Mouse (Mus musculus) midbrain, embryonic 11.5 days (tissue): ENCODE data around the gene Tnfrsf11a. TPM values are rescaled to one million over a fixed set of nuclear protein-coding genes. Genes with fewer than 3 reads are reported as not detected.

Source experiments
- ATAC-seq: fragments of 200-750 bp; cut with Nextera tagmentation; 2 replicates; pipeline ENCODE4 v1.8.0; 2017; ENCODE audit warnings: moderate TSS enrichment, moderate library complexity; ENCODE audit not compliant: low FRiP score
- DNase-seq: peaks from one replicate; pipeline ENCODE4 v3.0.0; 2015; ENCODE audit warnings: low spot score; ENCODE audit errors: missing footprints
- H3K27ac ChIP-seq: fragments of 300-500 bp; sonication (generic); 2 replicates; pipeline ENCODE4 v1.5.1; 2014; ENCODE audit warnings: low read depth, low read length
- H3K27me3 ChIP-seq: fragments of 300-500 bp; sonication (generic); 2 replicates; pipeline ENCODE4 v1.6.1; 2014; ENCODE audit warnings: mild to moderate bottlenecking, low read length, moderate library complexity, mixed read lengths; ENCODE audit not compliant: control insufficient read depth, insufficient read depth
- H3K36me3 ChIP-seq: fragments of 300-500 bp; sonication (generic); 2 replicates; pipeline ENCODE4 v1.6.1; 2014; ENCODE audit warnings: mild to moderate bottlenecking, low read length, moderate library complexity, mixed read lengths; ENCODE audit not compliant: control insufficient read depth, insufficient read depth
- H3K4me1 ChIP-seq: fragments of 300-500 bp; sonication (generic); 2 replicates; pipeline ENCODE4 v1.6.1; 2014; ENCODE audit warnings: low read length; ENCODE audit not compliant: control insufficient read depth, insufficient read depth
- H3K4me2 ChIP-seq: fragments of 300-500 bp; sonication (generic); 2 replicates; pipeline ENCODE4 v1.6.1; 2014; ENCODE audit warnings: mild to moderate bottlenecking, moderate library complexity
- H3K4me3 ChIP-seq: fragments of 300-500 bp; sonication (generic); 2 replicates; pipeline ENCODE4 v1.5.1; 2014; ENCODE audit warnings: low read depth, low read length
- H3K9ac ChIP-seq: fragments of 300-500 bp; sonication (generic); 2 replicates; pipeline ENCODE4 v1.6.1; 2014; ENCODE audit warnings: low read length
- H3K9me3 ChIP-seq: fragments of 300-500 bp; sonication (generic); 2 replicates; pipeline ENCODE4 v1.6.1; 2016; ENCODE audit warnings: low read length; ENCODE audit not compliant: control insufficient read depth
- WGBS: fragments of 180-500 bp; shearing (Covaris S2); extraction: QIAGEN DNeasy Blood & Tissue Kit; methylation state at CpG from one replicate; pipeline ENCODE4 v1.1.7; 2014; 5-methylcytosine and 5-hydroxymethylcytosine counted together
- polyA plus RNA-seq: library from polyadenylated mRNA; unstranded; fragments of >200 nt; fragmentation: Nextera tagmentation; extraction: Ambion mirVana; gene quantifications from 2 replicates; pipeline ENCODE4 v1.2.1, GENCODE M21; 2014

Gene Tnfrsf11a
- polyA plus RNA-seq, 1 experiment from 2014 or later: 0.26 TPM

GRCm38 (mm10) chr1:105876589-105876988, 96.1 kb downstream of the Tnfrsf11a start:
- H3K36me3 ChIP-seq: no peaks in the 10 kb centered on the region
- H3K27me3 ChIP-seq: no peaks in the 10 kb centered on the region
- WGBS: 89% methylated on average over 6 of the region's 6 CpGs
- 0 out of 2 replicates have a peak, but pooled peaks cover 3% of the 10 kb centered on the region for H3K4me1 ChIP-seq
- H3K4me2 ChIP-seq: no peak overlapping the region
- ATAC-seq: no peak
- H3K27ac ChIP-seq: no peak overlapping the region
- H3K9me3 ChIP-seq: no peaks in the 10 kb centered on the region
- no peak overlapping the region for H3K9ac ChIP-seq
- no peak for DNase-seq
- H3K4me3 ChIP-seq: no peak overlapping the region

- H3K4me2 ChIP-seq: no peak overlapping the region
Measured at GRCm38 (mm10) chr1:105877808-105878207, 97.3 kb downstream of the Tnfrsf11a start.

DNA sequence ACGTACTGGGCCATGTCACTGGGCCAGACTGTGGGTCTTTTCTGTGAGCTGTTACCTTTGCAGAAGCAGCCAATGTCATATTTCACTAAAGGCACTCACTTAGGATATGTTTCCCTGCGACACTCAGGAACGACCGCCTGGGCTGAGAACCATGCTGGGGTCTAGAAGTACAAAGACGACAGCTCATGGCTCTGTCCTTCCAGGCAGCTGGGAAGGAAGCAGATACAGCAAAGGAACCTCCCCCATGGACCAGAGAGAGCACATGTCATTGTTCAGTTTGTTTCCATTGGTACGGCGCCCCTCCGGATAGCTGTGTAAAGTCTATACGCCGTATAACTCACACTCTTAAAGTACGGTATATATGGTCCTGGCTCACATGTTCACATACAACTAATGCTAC, 97.9 kb downstream of the Tnfrsf11a start:
- Histone ChIP-seq H3K27me3 (no peaks in the 10 kb centered on the region; the same call in 1 of the 2 replicates), H3K4me3 (no peak overlapping the region), H3K9ac (no peak overlapping the region), H3K27ac (no peak overlapping the region), H3K9me3 (no peaks in the 10 kb centered on the region), H3K4me1 (0 out of 2 replicates have a peak, but pooled peaks cover 3% of the 10 kb centered on the region), H3K36me3 (no peaks in the 10 kb centered on the region), H3K4me2 (no peak overlapping the region)
- DNase-seq (no peak), ATAC-seq (no peak)
- 92% methylated on average over 11 of the region's 11 CpGs for WGBS

More at GRCm38 (mm10) chr1:105877808-105878207, 97.3 kb downstream of the Tnfrsf11a start:
- Histone ChIP-seq H3K9ac (no peak overlapping the region), H3K27ac (no peak overlapping the region), H3K36me3 (no peaks in the 10 kb centered on the region), H3K4me1 (0 out of 2 replicates have a peak, but pooled peaks cover 3% of the 10 kb centered on the region), H3K4me3 (no peak overlapping the region), H3K27me3 (no peaks in the 10 kb centered on the region), H3K9me3 (no peaks in the 10 kb centered on the region)
- DNase-seq: no peak
- ATAC-seq: no peak
- WGBS: 85% methylated on average over 5 of the region's 5 CpGs

GRCm38 (mm10) chr1:105880555-105881304, 100.2 kb downstream of the Tnfrsf11a start:
- Histone ChIP-seq H3K36me3 (no peaks in the 10 kb centered on the region), H3K4me2 (peak overlapping the region; percentile 48), H3K9me3 (no peaks in the 10 kb centered on the region), H3K27me3 (no peaks in the 10 kb centered on the region; the same call in 1 of the 2 replicates), H3K4me3 (peak overlapping the region; percentile 13; the same call in 1 of the 2 replicates), H3K9ac (peak overlapping the region; percentile 27; the same call in 1 of the 2 replicates), H3K27ac (no peak overlapping the region), H3K4me1 (0 out of 2 replicates have a peak, but pooled peaks cover 3% of the 10 kb centered on the region)
- peak; percentile 85 for DNase-seq
- 15% methylated on average over 25 of the region's 25 CpGs for WGBS
- ATAC-seq: peak; percentile 84

DNA sequence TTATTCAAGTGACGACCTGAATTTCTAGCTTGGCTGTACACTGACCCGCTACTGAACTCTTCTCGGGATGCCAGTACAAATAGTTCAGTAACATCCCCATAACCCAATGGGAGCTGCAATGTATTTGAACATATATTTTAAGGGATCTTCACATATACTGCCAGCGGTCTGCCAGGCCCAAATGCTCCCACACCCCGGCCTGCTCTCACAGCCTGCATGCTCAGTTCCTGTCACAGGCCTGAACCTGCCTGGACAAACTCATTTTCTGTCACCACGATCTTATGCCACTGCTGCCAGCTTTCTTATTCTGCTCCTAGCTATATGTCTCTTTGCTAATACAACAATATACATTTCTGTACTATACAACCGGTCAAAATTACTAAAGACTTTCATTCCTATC, 100.9 kb downstream of the Tnfrsf11a start:
- 83% methylated on average over 7 of the region's 7 CpGs for WGBS
- H3K27ac ChIP-seq: no peak overlapping the region

DNA sequence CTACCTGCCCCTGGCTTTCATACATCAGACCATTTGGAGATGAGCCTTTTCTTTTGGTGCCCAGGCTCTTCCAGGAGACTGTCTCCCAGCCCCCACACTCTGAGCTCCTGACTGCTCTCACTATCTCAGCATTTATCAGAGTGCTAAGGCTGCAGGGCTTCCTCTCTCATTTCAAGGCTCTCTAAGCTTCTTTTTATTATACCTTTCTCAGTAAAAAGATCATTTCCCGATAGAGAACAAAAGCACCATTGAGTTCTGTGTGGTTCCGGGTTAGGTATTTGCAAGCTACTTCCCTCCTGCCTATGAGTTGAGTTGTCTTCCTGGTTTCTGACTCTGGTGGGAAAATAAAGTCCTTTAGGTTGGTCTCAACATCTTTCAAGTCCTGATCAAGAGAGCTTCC, 103.0 kb downstream of the Tnfrsf11a start:
- no peak overlapping the region for H3K4me3 ChIP-seq
- DNase-seq: no peak
- no peak overlapping the region for H3K27ac ChIP-seq
- H3K4me2 ChIP-seq: no peak overlapping the region
- 0 out of 2 replicates have a peak, but pooled peaks cover 3% of the 10 kb centered on the region for H3K4me1 ChIP-seq
- H3K36me3 ChIP-seq: no peaks in the 10 kb centered on the region
- H3K9me3 ChIP-seq: no peaks in the 10 kb centered on the region
- 91% methylated on average over 2 of the region's 2 CpGs for WGBS
- H3K27me3 ChIP-seq: no peaks in the 10 kb centered on the region; the same call in 1 of the 2 replicates
- H3K9ac ChIP-seq: no peak overlapping the region
- no peak for ATAC-seq

More for the DNA sequence above, 100.9 kb downstream of the Tnfrsf11a start:
- no peak for ATAC-seq
- H3K36me3 ChIP-seq: no peaks in the 10 kb centered on the region
- 0 out of 2 replicates have a peak, but pooled peaks cover 3% of the 10 kb centered on the region for H3K4me1 ChIP-seq
- no peaks in the 10 kb centered on the region for H3K9me3 ChIP-seq
- H3K27me3 ChIP-seq: no peaks in the 10 kb centered on the region; the same call in 1 of the 2 replicates
- H3K4me3 ChIP-seq: no peak overlapping the region
- no peak overlapping the region for H3K9ac ChIP-seq
- DNase-seq: no peak
- H3K4me2 ChIP-seq: no peak overlapping the region

DNA sequence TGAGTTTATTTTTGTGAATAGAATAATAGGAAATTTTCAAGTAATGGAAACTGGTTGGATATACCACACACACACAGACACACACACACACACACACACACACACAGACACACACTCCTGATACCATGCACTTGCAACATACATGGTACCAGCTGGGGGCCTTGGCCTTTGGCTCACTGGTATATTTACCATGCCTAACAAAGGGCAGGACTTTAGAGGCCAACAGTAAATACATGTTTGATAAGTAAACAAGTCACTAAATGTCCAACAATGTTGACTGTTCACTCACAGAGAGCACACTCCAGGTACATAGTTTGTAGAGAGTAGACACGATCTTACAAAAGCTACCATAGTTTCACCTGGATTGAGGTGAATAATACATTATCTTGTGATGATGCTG, 104.6 kb downstream of the Tnfrsf11a start:
- Histone ChIP-seq H3K4me3 (no peak overlapping the region), H3K9ac (no peak overlapping the region), H3K27me3 (no peaks in the 10 kb centered on the region; the same call in 1 of the 2 replicates), H3K27ac (no peak overlapping the region), H3K4me1 (0 out of 2 replicates have a peak, but pooled peaks cover 3% of the 10 kb centered on the region), H3K9me3 (no peaks in the 10 kb centered on the region), H3K36me3 (no peaks in the 10 kb centered on the region), H3K4me2 (no peak overlapping the region)
- WGBS: 88% methylated on average over 1 of the region's 1 CpGs
- no peak for ATAC-seq
- no peak for DNase-seq

DNA sequence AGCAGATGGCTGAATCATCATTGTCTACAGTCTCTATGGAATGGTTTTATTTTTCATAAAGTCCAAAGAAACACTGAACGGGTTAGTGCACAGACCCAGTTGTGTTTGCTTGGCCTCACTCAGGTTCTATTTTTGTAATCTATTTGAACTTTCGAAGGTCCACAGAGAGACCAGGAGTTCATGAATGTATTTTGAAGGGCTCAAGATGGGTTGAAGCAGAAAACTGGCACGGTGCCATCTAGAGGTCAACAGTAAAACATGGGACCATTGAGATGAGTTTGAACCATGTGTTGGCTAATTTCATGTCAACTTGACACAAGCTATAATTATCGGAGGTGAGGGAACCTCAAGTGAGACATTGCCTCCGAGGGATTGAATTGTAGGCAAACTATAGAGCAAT, 105.1 kb downstream of the Tnfrsf11a start:
- H3K27me3 ChIP-seq: no peaks in the 10 kb centered on the region; the same call in 1 of the 2 replicates
- H3K27ac ChIP-seq: no peak overlapping the region
- H3K4me1 ChIP-seq: 0 out of 2 replicates have a peak, but pooled peaks cover 3% of the 10 kb centered on the region
- ATAC-seq (no peak), DNase-seq (no peak)
- H3K9ac ChIP-seq: no peak overlapping the region
- 79% methylated on average over 5 of the region's 5 CpGs for whole genome bisulfite sequencing
- H3K36me3 ChIP-seq: no peaks in the 10 kb centered on the region
- no peak overlapping the region for H3K4me3 ChIP-seq
- no peak overlapping the region for H3K4me2 ChIP-seq
- H3K9me3 ChIP-seq: no peaks in the 10 kb centered on the region

DNA sequence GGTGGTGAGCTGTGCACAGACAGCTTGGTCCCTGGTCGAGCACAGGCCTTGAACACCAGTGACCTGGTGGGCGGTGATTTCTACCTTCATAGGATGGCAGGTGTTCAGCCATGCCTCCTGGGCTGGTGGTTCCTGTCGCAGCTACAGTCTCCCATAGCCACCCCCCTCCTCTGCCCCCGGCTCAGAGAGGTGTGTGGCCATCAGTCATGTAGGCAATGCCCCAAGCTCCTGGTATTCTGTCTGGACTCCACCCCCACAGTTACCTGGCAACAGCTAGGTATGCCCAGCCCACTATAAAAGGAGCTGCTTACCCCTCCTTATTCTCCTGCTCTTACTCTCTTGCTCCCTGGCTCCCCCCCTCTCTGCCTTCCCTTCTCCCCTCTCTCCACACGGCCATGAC, 105.8 kb downstream of the Tnfrsf11a start:
- no peaks in the 10 kb centered on the region for H3K4me1 ChIP-seq
- H3K9me3 ChIP-seq: no peaks in the 10 kb centered on the region
- no peak overlapping the region for H3K4me2 ChIP-seq
- no peaks in the 10 kb centered on the region; the same call in 1 of the 2 replicates for H3K27me3 ChIP-seq
- DNase-seq (no peak), ATAC-seq (no peak)
- no peak overlapping the region for H3K4me3 ChIP-seq
- H3K36me3 ChIP-seq: no peaks in the 10 kb centered on the region
- no peak overlapping the region for H3K27ac ChIP-seq
- WGBS: 78% methylated on average over 5 of the region's 5 CpGs
- no peak overlapping the region for H3K9ac ChIP-seq
